Mouse (Mus musculus) urinary bladder, postnatal 25 days (tissue): ENCODE data around the gene 4933427D14Rik.

Experiments
- DNase-seq: peaks from one replicate; pipeline ENCODE4 v3.0.0; 2022; ENCODE audit warnings: low spot score

4933427D14Rik gene

GRCm38 (mm10) chr11:72207204-72207833, at the start of gene 4933427D14Rik, which contains the start of gene Txndc17:
Gene 4933427D14Rik (minus strand): TSS chr11:72207459.
Gene Txndc17 (plus strand): TSS chr11:72207547.
- DNase-seq: peak; percentile 79

GRCm38 (mm10) chr11:72256441-72256840, 49.2 kb upstream of the 4933427D14Rik start:
- DNase-seq: no peak

GRCm38 (mm10) chr11:72255629-72256028, 48.4 kb upstream of the 4933427D14Rik start:
- no peak for DNase-seq

GRCm38 (mm10) chr11:72245196-72245753, 38.0 kb upstream of the 4933427D14Rik start:
- DNase-seq: no peak

- DNase-seq: no peak
Observed at GRCm38 (mm10) chr11:72240062-72240860, 33.0 kb upstream of the 4933427D14Rik start.

GRCm38 (mm10) chr11:72234013-72234412, 26.8 kb upstream of the 4933427D14Rik start:
- no peak for DNase-seq

GRCm38 (mm10) chr11:72232991-72233390, 25.7 kb upstream of the 4933427D14Rik start:
- no peak for DNase-seq

GRCm38 (mm10) chr11:72232068-72232467, 24.8 kb upstream of the 4933427D14Rik start:
- no peak for DNase-seq

- DNase-seq: no peak
Observed at GRCm38 (mm10) chr11:72228513-72228912, 21.3 kb upstream of the 4933427D14Rik start.

GRCm38 (mm10) chr11:72226901-72227300, 19.6 kb upstream of the 4933427D14Rik start:
- DNase-seq: no peak

- DNase-seq: no peak
Observed at GRCm38 (mm10) chr11:72226020-72226791, 18.9 kb upstream of the 4933427D14Rik start.

- peak; percentile 67 for DNase-seq
Observed at GRCm38 (mm10) chr11:72224865-72225264, 17.6 kb upstream of the 4933427D14Rik start.

- DNase-seq: no peak
Observed at GRCm38 (mm10) chr11:72223414-72223813, 16.2 kb upstream of the 4933427D14Rik start.

GRCm38 (mm10) chr11:72221278-72221677, 14.0 kb upstream of the 4933427D14Rik start:
- peak; percentile 64 for DNase-seq

GRCm38 (mm10) chr11:72217116-72217515, 9.9 kb upstream of the 4933427D14Rik start:
- DNase-seq: no peak

- DNase-seq: peak; percentile 64
Observed at GRCm38 (mm10) chr11:72215410-72215797, 8.1 kb upstream of the 4933427D14Rik start, which contains the start of gene Med31. Gene Med31 (minus strand): TSS chr11:72215592.

GRCm38 (mm10) chr11:72214591-72215409, 7.5 kb upstream of the 4933427D14Rik start:
- DNase-seq: peak; percentile 85

GRCm38 (mm10) chr11:72207834-72208377, 647 bp upstream of the 4933427D14Rik start:
- DNase-seq: no peak

GRCm38 (mm10) chr11:72206341-72207203, 687 bp downstream of the 4933427D14Rik start, which contains the start of gene Gm43951:
Gene Gm43951 (minus strand): TSS chr11:72206840.
- peak; percentile 20 for DNase-seq

GRCm38 (mm10) chr11:72205256-72205655, 2.0 kb downstream of the 4933427D14Rik start:
- no peak for DNase-seq
